Mouse (Mus musculus) E14TG2a.4 (cell line): ENCODE data around the gene Krt12.

Experiments used
- CTCF ChIP-seq: conservative IDR thresholded peaks from 2 replicates; pipeline ENCODE4 v1.5.1; 2014; ENCODE audit warnings: low read length
- NANOG ChIP-seq: IDR thresholded peaks from 2 replicates; pipeline ENCODE4 v1.6.1; 2014; ENCODE audit warnings: borderline replicate concordance, low read length, mixed read lengths
- POU5F1 ChIP-seq: IDR thresholded peaks from 2 replicates; pipeline ENCODE4 v1.6.1; 2014; ENCODE audit warnings: low read length, borderline replicate concordance

- no peak for TF ChIP-seq CTCF
- TF ChIP-seq POU5F1 = no peak
- no peak for TF ChIP-seq NANOG
Observed at GRCm38 (mm10) chr11:99454759-99455158, 32.7 kb upstream of the Krt12 start.
